Mouse (Mus musculus): ENCODE data around the gene 3110009E18Rik. TPM values are rescaled to one million over a fixed set of nuclear protein-coding genes. Genes with fewer than 3 reads are reported as not detected.

3110009E18Rik gene
- polyA plus RNA-seq, 1 experiment from 2014 or later = 5.1 TPM

- WGBS (ENCODE audit: insufficient replicate concordance) = 70% methylated on average over 1 of the region's 1 CpGs
- Histone ChIP-seq H3K4me3 (ENCODE audit: low read depth, low read length) (no peak overlapping the region), H3K27ac (ENCODE audit: low read depth) (no peak overlapping the region), H3K4me2 (ENCODE audit: low read depth, low read length) (no peak overlapping the region), H3K4me1 (ENCODE audit: insufficient read depth) (no peaks in the 10 kb centered on the region), H3K36me3 (replicated peaks; ENCODE audit: insufficient read depth, low read length) (peaks cover 75% of the 10 kb centered on the region), H3K9me3 (ENCODE audit: low read length) (no peaks in the 10 kb centered on the region), H3K9ac (replicated peaks) (no peak overlapping the region), H3K27me3 (ENCODE audit: insufficient read depth, low read length) (no peaks in the 10 kb centered on the region)
- no peak for DNase-seq
- TF ChIP-seq EP300 (IDR thresholded peaks at IDR 0.05; ENCODE audit: low read depth) (no peak), CTCF (IDR thresholded peaks at IDR 0.05; ENCODE audit: low read depth) (peak; percentile 45)
- ATAC-seq = no peak
These were observed 116.1 kb downstream of the 3110009E18Rik start for GRCm38 (mm10) chr1:120237068-120237467.

Other genes with a start within 250 kb of the 3110009E18Rik start
- 2.2 and 2.8 TPM in 2 replicates for gene Tmem177, start 208.0 kb upstream of the 3110009E18Rik start, polyA plus RNA-seq (2015; fragmentation: Nextera tagmentation; extraction: Ambion mirVana)
- not detected in 2 replicates for gene Cfap221, start 124.0 kb upstream of the 3110009E18Rik start, polyA plus RNA-seq (2015; fragmentation: Nextera tagmentation; extraction: Ambion mirVana)
- gene Sctr, start 114.3 kb upstream of the 3110009E18Rik start, polyA plus RNA-seq (2015; fragmentation: Nextera tagmentation; extraction: Ambion mirVana) = 0.05 and 0.13 TPM in 2 replicates
- gene Tmem37, start 47.1 kb upstream of the 3110009E18Rik start, polyA plus RNA-seq (2015; fragmentation: Nextera tagmentation; extraction: Ambion mirVana) = 194 and 201 TPM in 2 replicates
- gene Dbi, start 109 bp upstream of the 3110009E18Rik start, polyA plus RNA-seq (2015; fragmentation: Nextera tagmentation; extraction: Ambion mirVana) = 2,261 and 2,342 TPM in 2 replicates
- gene Steap3, start 151.5 kb downstream of the 3110009E18Rik start, polyA plus RNA-seq (2015; fragmentation: Nextera tagmentation; extraction: Ambion mirVana) = 27.2 TPM in 2 replicates
- gene C1ql2, start 219.4 kb downstream of the 3110009E18Rik start, polyA plus RNA-seq (2015; fragmentation: Nextera tagmentation; extraction: Ambion mirVana) = not detected in 2 replicates